Mouse (Mus musculus) megakaryocyte, embryonic 14.5 days (primary cell): Measurements from ENCODE around the gene Slfnl1.

ENCODE experiments used
- FLI1 ChIP-seq: IDR thresholded peaks from 2 replicates; pipeline ENCODE4 v1.6.1; 2012; ENCODE audit warnings: low read length, inconsistent platforms, mixed read lengths
- GATA1 ChIP-seq: IDR thresholded peaks from 3 replicates; pipeline ENCODE4 v1.6.1; 2012; ENCODE audit warnings: mixed read lengths, low read length, inconsistent platforms, borderline replicate concordance

DNA sequence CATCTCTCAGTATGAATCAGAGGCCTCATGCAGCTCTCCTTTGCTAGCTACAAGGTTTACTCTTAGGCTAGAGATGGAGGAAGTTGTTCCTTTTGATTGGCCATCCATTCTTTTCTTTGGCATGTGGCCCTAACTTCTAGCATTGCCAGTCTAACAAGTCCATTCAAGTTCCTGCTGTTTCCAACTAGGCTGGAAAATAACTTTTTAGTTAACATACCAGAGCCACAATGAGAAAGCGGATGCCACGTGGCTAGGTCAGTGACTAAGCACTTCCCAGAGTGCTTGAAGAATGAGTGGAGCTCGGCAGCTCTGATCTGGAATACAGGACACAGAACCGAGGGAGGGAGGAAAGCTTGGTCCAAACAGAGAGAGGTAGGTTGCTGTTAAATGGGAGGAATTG, 14.7 kb upstream of the Slfnl1 start:
- TF ChIP-seq GATA1: no peak
- no peak for TF ChIP-seq FLI1
